Mouse (Mus musculus) stomach, postnatal 0 days (tissue): ENCODE results near the gene Hap1. TPM values are rescaled to one million over a fixed set of nuclear protein-coding genes. Genes with fewer than 3 reads are reported as not detected.
A peak's percentile ranks its signal among the peaks of the same experiment; 100 is the strongest.

Source experiments
- ATAC-seq: fragments of 200-750 bp; cut with Nextera tagmentation; 2 replicates; pipeline ENCODE4 v1.8.0; 2017; ENCODE audit not compliant: low FRiP score, low TSS enrichment
- DNase-seq: peaks from one replicate; pipeline ENCODE4 v3.0.0-alpha.2; 2016; ENCODE audit warnings: low spot score
- H3K27ac ChIP-seq: fragments of 300-500 bp; sonication (generic); replicated peaks from 2 replicates; pipeline ENCODE4 v1.5.1; 2014; ENCODE audit warnings: mild to moderate bottlenecking, control low read depth
- H3K27me3 ChIP-seq: fragments of 300-500 bp; sonication (generic); 2 replicates; pipeline ENCODE4 v1.6.1; 2014; ENCODE audit warnings: low read length; ENCODE audit not compliant: control insufficient read depth, insufficient read depth
- H3K36me3 ChIP-seq: fragments of 300-500 bp; sonication (generic); 2 replicates; pipeline ENCODE4 v1.6.1; 2014; ENCODE audit warnings: low read length, mixed read lengths; ENCODE audit not compliant: control insufficient read depth, insufficient read depth
- H3K4me1 ChIP-seq: fragments of 300-500 bp; sonication (generic); replicated peaks from 2 replicates; pipeline ENCODE4 v1.6.1; 2014; ENCODE audit warnings: antibody characterized with exemption; ENCODE audit not compliant: control insufficient read depth, insufficient read depth
- H3K4me2 ChIP-seq: fragments of 300-500 bp; sonication (generic); replicated peaks from 2 replicates; pipeline ENCODE4 v1.6.1; 2014; ENCODE audit warnings: low read depth, mild to moderate bottlenecking, control low read depth, moderate library complexity
- H3K4me3 ChIP-seq: fragments of 300-500 bp; sonication (generic); 2 replicates; pipeline ENCODE4 v1.5.1; 2014; ENCODE audit warnings: low read depth, low read length, control low read depth
- H3K9ac ChIP-seq: fragments of 300-500 bp; sonication (generic); 2 replicates; pipeline ENCODE4 v1.6.1; 2014; ENCODE audit warnings: mild to moderate bottlenecking, low read length, control low read depth, mixed read lengths
- H3K9me3 ChIP-seq: fragments of 300-500 bp; sonication (generic); 2 replicates; pipeline ENCODE4 v1.6.1; 2016; ENCODE audit warnings: low read length; ENCODE audit not compliant: control insufficient read depth
- CTCF ChIP-seq: IDR thresholded peaks from 2 replicates; pipeline ENCODE4 v1.5.1; 2016; ENCODE audit warnings: antibody characterized with exemption, low read depth, mild to moderate bottlenecking, moderate library complexity
- EP300 ChIP-seq: optimal IDR thresholded peaks from 2 replicates; pipeline ENCODE3; 2016; ENCODE audit warnings: antibody characterized with exemption
- WGBS: fragments of 180-500 bp; shearing (Covaris S2); extraction: QIAGEN DNeasy Blood & Tissue Kit; methylation state at CpG from one replicate; pipeline ENCODE4 v1.1.7; 2014; 5-methylcytosine and 5-hydroxymethylcytosine counted together
- polyA plus RNA-seq: library from polyadenylated mRNA; unstranded; fragments of >200 nt; fragmentation: Nextera tagmentation; extraction: Ambion mirVana; gene quantifications from 2 replicates; pipeline ENCODE4 v1.2.1, GENCODE M21; 2015

Hap1 gene
- polyA plus RNA-seq, 1 experiment from 2014 or later, result 7.9 TPM

GRCm38 (mm10) chr11:100387589-100388375 is 31.9 kb upstream of the Hap1 start:
- Histone ChIP-seq H3K9me3 (no peaks in the 10 kb centered on the region), H3K27me3 (no peaks in the 10 kb centered on the region), H3K27ac (peak overlapping the region; percentile 93), H3K36me3 (peaks cover 20% of the 10 kb centered on the region), H3K4me2 (peak overlapping the region; percentile 35), H3K9ac (peak overlapping the region; percentile 23; the same call in 1 of the 2 replicates), H3K4me1 (peaks cover 39% of the 10 kb centered on the region), H3K4me3 (peak overlapping the region; percentile 4; the same call in 1 of the 2 replicates)
- TF ChIP-seq CTCF (no peak), EP300 (peak; percentile 72)
- DNase-seq, result peak; percentile 75
- ATAC-seq, result peak; percentile 41; the same call in 1 of the 2 replicates
- WGBS, result 15% methylated on average over 14 of the region's 14 CpGs

GRCm38 (mm10) chr11:100387111-100387510 is 31.2 kb upstream of the Hap1 start:
- Histone ChIP-seq H3K4me1 (peaks cover 39% of the 10 kb centered on the region), H3K27me3 (no peaks in the 10 kb centered on the region), H3K4me3 (no peak overlapping the region), H3K9me3 (no peaks in the 10 kb centered on the region), H3K36me3 (peaks cover 24% of the 10 kb centered on the region), H3K27ac (peak overlapping the region; percentile 93), H3K9ac (0 out of 2 replicates have a peak overlapping the region, but pooled peaks have one; percentile 32), H3K4me2 (peak overlapping the region; percentile 34)
- ATAC-seq (no peak), DNase-seq (no peak)
- TF ChIP-seq EP300 (no peak), CTCF (no peak)
- 65% methylated on average over 6 of the region's 6 CpGs for WGBS

- Histone ChIP-seq H3K4me3 (no peak overlapping the region), H3K4me1 (peaks cover 39% of the 10 kb centered on the region), H3K4me2 (no peak overlapping the region), H3K27me3 (no peaks in the 10 kb centered on the region), H3K9me3 (no peaks in the 10 kb centered on the region), H3K36me3 (peaks cover 27% of the 10 kb centered on the region), H3K9ac (peak overlapping the region; percentile 32; the same call in 1 of the 2 replicates), H3K27ac (peak overlapping the region; percentile 93)
- TF ChIP-seq CTCF (no peak), EP300 (peak; percentile 55)
- ATAC-seq (peak; percentile 85), DNase-seq (peak; percentile 90)
- 43% methylated on average over 5 of the region's 5 CpGs for WGBS
Measured at GRCm38 (mm10) chr11:100386586-100386985, 30.7 kb upstream of the Hap1 start.

- Histone ChIP-seq H3K4me1 (peaks cover 26% of the 10 kb centered on the region), H3K9ac (no peak overlapping the region), H3K4me2 (no peak overlapping the region), H3K27me3 (no peaks in the 10 kb centered on the region), H3K9me3 (no peaks in the 10 kb centered on the region), H3K4me3 (no peak overlapping the region), H3K36me3 (peaks cover 34% of the 10 kb centered on the region), H3K27ac (peak overlapping the region; percentile 93)
- no peak for TF ChIP-seq CTCF
- no peak for TF ChIP-seq EP300
- no peak for DNase-seq
- WGBS, result 84% methylated on average over 3 of the region's 3 CpGs
- no peak for ATAC-seq
Measured at GRCm38 (mm10) chr11:100385016-100385415, 29.1 kb upstream of the Hap1 start.

GRCm38 (mm10) chr11:100382682-100383081 is 26.8 kb upstream of the Hap1 start:
- WGBS, result 88% methylated on average over 6 of the region's 6 CpGs
- DNase-seq (no peak), ATAC-seq (no peak)
- peaks cover 49% of the 10 kb centered on the region for H3K36me3 ChIP-seq
- no peak for TF ChIP-seq EP300
- TF ChIP-seq CTCF, result no peak
- H3K9me3 ChIP-seq, result no peaks in the 10 kb centered on the region
- H3K4me3 ChIP-seq, result no peak overlapping the region
- H3K4me1 ChIP-seq, result peaks cover 7% of the 10 kb centered on the region; the same call in 1 of the 2 replicates
- H3K4me2 ChIP-seq, result no peak overlapping the region
- no peak overlapping the region for H3K9ac ChIP-seq
- H3K27ac ChIP-seq, result no peak overlapping the region
- H3K27me3 ChIP-seq, result no peaks in the 10 kb centered on the region

- no peaks in the 10 kb centered on the region for H3K27me3 ChIP-seq
- no peak for TF ChIP-seq CTCF
- no peak for TF ChIP-seq EP300
- H3K4me1 ChIP-seq, result no peaks in the 10 kb centered on the region
- H3K9me3 ChIP-seq, result no peaks in the 10 kb centered on the region
- 0 out of 2 replicates have a peak, but pooled peaks have one; percentile 1 for ATAC-seq
- H3K36me3 ChIP-seq, result peaks cover 50% of the 10 kb centered on the region
- H3K9ac ChIP-seq, result no peak overlapping the region
- no peak overlapping the region for H3K27ac ChIP-seq
- WGBS, result 79% methylated on average over 4 of the region's 4 CpGs
- H3K4me2 ChIP-seq, result no peak overlapping the region
- H3K4me3 ChIP-seq, result no peak overlapping the region
- no peak for DNase-seq
Measured at GRCm38 (mm10) chr11:100379311-100379710, 23.4 kb upstream of the Hap1 start.
